22 mouse cellular contexts compared by ENCODE assay signal in the genomic region with DNA sequence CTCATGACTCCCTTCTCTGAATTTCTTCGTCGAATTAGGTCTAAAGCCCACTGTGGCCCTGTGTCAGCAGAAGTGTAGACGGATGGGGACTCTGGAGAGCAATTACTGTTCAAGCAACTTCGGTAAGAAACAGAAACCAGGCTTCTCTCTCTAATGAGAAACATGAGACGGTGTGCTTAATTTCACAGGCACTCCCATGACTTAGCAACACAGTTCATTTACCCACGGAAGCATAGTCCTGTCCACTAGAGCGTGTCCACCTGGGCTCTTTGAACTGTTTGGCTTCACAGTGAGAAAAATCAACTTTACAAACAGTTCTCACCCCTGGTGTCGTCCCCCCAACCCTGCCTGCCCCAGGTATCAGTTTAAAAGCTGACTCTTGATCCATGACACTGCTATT. TPM values are rescaled to one million over a fixed set of nuclear protein-coding genes. Genes with fewer than 3 reads are reported as not detected.
DNase-seq lines count a peak whose midpoint lies in the region; ATAC-seq and TF ChIP-seq lines count a peak whose summit lies in the region.
"Had no signal": no experiment of that assay in that cellular context is flagged by ENCODE, and none has a peak within 500 bp of the region (broad histone marks: within the 10 kb centered on the region; RNA-seq: fewer than 3 reads in every experiment).

No protein-coding gene starts in this region.

- ATAC-seq in hindbrain, embryonic 16.5 days: 0 out of 2 replicates have a peak, but pooled peaks have one; percentile 27
- ATAC-seq in hindbrain, postnatal 0 days: no peak
- no peak for ATAC-seq in limb, embryonic 14.5 days (ENCODE audit: low FRiP score, low read depth)
- ATAC-seq: inflammation-experienced regulatory T-cells, adult 6 months had no signal

- H3K9me3 ChIP-seq in hindbrain, embryonic 16.5 days (ENCODE audit: control insufficient read depth, low read length): no peaks in the 10 kb centered on the region
- H3K9me3 ChIP-seq in hindbrain, postnatal 0 days (ENCODE audit: low read length): no peaks in the 10 kb centered on the region
- no peaks in the 10 kb centered on the region for H3K9me3 ChIP-seq in limb, embryonic 14.5 days (ENCODE audit: control insufficient read depth, low read length)
- H3K9me3 ChIP-seq: limb, embryonic 15.5 days; midbrain, embryonic 12.5 days; neural tube, embryonic 12.5 days had no signal

- H3K4me3 ChIP-seq in hindbrain, embryonic 16.5 days (ENCODE audit: low read length): no peak overlapping the region
- H3K4me3 ChIP-seq in hindbrain, postnatal 0 days (ENCODE audit: low read length): no peak overlapping the region
- no peak overlapping the region for H3K4me3 ChIP-seq in limb, embryonic 14.5 days (replicated peaks; ENCODE audit: low read length)
- H3K4me3 ChIP-seq in layer of hippocampus, adult 2 months: no peak overlapping the region
- H3K4me3 ChIP-seq: left cerebral cortex, adult 2 months; limb, embryonic 15.5 days; midbrain, embryonic 12.5 days; neural tube, embryonic 12.5 days had no signal

- no peak for TF ChIP-seq POLR2A in limb, embryonic 14.5 days (IDR thresholded peaks at IDR 0.05; ENCODE audit: borderline replicate concordance, extremely low read depth, insufficient read depth, insufficient read length)

- TF ChIP-seq CTCF in hindbrain, postnatal 0 days (IDR thresholded peaks at IDR 0.05; ENCODE audit: low read depth): no peak
- TF ChIP-seq CTCF in layer of hippocampus, adult 2 months (conservative IDR thresholded peaks at IDR 0.05): no peak

- 64% methylated on average over 8 of the region's 8 CpGs for WGBS in hindbrain, embryonic 16.5 days
- 66% methylated on average over 8 of the region's 8 CpGs for WGBS in hindbrain, postnatal 0 days
- WGBS in limb, embryonic 14.5 days: 23% methylated on average over 8 of the region's 8 CpGs

- no peaks in the 10 kb centered on the region for H3K4me1 ChIP-seq in hindbrain, embryonic 16.5 days (ENCODE audit: control insufficient read depth, insufficient read depth, low read depth, low read length)
- H3K4me1 ChIP-seq in hindbrain, postnatal 0 days (ENCODE audit: insufficient read depth, low read length): no peaks in the 10 kb centered on the region
- peaks cover 15% of the 10 kb centered on the region for H3K4me1 ChIP-seq in limb, embryonic 14.5 days (ENCODE audit: control insufficient read depth, insufficient read depth, low read length)
- H3K4me1 ChIP-seq: midbrain, embryonic 12.5 days; neural tube, embryonic 12.5 days had no signal

- no peaks in the 10 kb centered on the region for H3K36me3 ChIP-seq in hindbrain, embryonic 16.5 days (ENCODE audit: control insufficient read depth, insufficient read depth, low read length)
- no peaks in the 10 kb centered on the region for H3K36me3 ChIP-seq in hindbrain, postnatal 0 days (ENCODE audit: insufficient read depth, low read length)
- H3K36me3 ChIP-seq in limb, embryonic 14.5 days (ENCODE audit: control insufficient read depth, insufficient read depth, low read length): no peaks in the 10 kb centered on the region
- H3K36me3 ChIP-seq: limb, embryonic 15.5 days; midbrain, embryonic 12.5 days; neural tube, embryonic 12.5 days had no signal

- no peak overlapping the region for H3K9ac ChIP-seq in hindbrain, embryonic 16.5 days (ENCODE audit: low read depth, low read length)
- H3K9ac ChIP-seq in hindbrain, postnatal 0 days (replicated peaks; ENCODE audit: low read length): no peak overlapping the region
- no peak overlapping the region for H3K9ac ChIP-seq in limb, embryonic 14.5 days (ENCODE audit: low read depth, low read length, severe bottlenecking)
- H3K9ac ChIP-seq: limb, embryonic 15.5 days; midbrain, embryonic 12.5 days; neural tube, embryonic 12.5 days had no signal

- no peak overlapping the region for H3K27ac ChIP-seq in hindbrain, embryonic 16.5 days (ENCODE audit: low read depth, low read length)
- H3K27ac ChIP-seq in hindbrain, postnatal 0 days: no peak overlapping the region
- H3K27ac ChIP-seq in limb, embryonic 14.5 days (replicated peaks; ENCODE audit: low read depth, low read length): no peak overlapping the region
- no peak overlapping the region for H3K27ac ChIP-seq in layer of hippocampus, adult 2 months
- H3K27ac ChIP-seq: left cerebral cortex, adult 2 months; limb, embryonic 15.5 days; midbrain, embryonic 12.5 days; neural tube, embryonic 12.5 days had no signal

- H3K27me3 ChIP-seq in hindbrain, embryonic 16.5 days (replicated peaks; ENCODE audit: control insufficient read depth, insufficient read depth, low read length): no peaks in the 10 kb centered on the region
- no peaks in the 10 kb centered on the region for H3K27me3 ChIP-seq in hindbrain, postnatal 0 days (ENCODE audit: insufficient read depth, low read length)
- no peaks in the 10 kb centered on the region for H3K27me3 ChIP-seq in limb, embryonic 14.5 days (ENCODE audit: control insufficient read depth, insufficient read depth, low read length)
- H3K27me3 ChIP-seq: limb, embryonic 15.5 days; midbrain, embryonic 12.5 days; neural tube, embryonic 12.5 days had no signal

- no peak overlapping the region for H3K4me2 ChIP-seq in hindbrain, embryonic 16.5 days (ENCODE audit: low read length)
- no peak overlapping the region for H3K4me2 ChIP-seq in hindbrain, postnatal 0 days (ENCODE audit: low read depth, low read length)
- H3K4me2 ChIP-seq in limb, embryonic 14.5 days (replicated peaks; ENCODE audit: low read depth, low read length, severe bottlenecking): peak overlapping the region; percentile 9; the same call in 1 of the 2 replicates
- H3K4me2 ChIP-seq: heart, embryonic 11.5 days; midbrain, embryonic 12.5 days; neural tube, embryonic 12.5 days had no signal

- DNase-seq in hindbrain, postnatal 0 days (ENCODE audit: low spot score): no peak
- peak; percentile 82 for DNase-seq in kidney, adult 9 months
- peak; percentile 43 to 63 for DNase-seq in kidney, postnatal 25 days
- DNase-seq in limb, embryonic 14.5 days (ENCODE audit: low spot score): no peak
- DNase-seq in layer of hippocampus, adult 2 months (ENCODE audit: low spot score in 2 of 2): no peak
- no peak for DNase-seq in spleen, postnatal 4 days (ENCODE audit: low spot score in 2 of 2)
- DNase-seq in gastrocnemius, postnatal 4 days (ENCODE audit: low spot score in 2 of 2): no peak
- DNase-seq: B cell, adult 2 months; cerebellum, adult 8-10 months; gastrocnemius, postnatal 36 days; heart, postnatal 10 days; layer of hippocampus, adult 9-11 months; lung, postnatal 10 days; right cerebral cortex, adult 18-20 months; thymus, postnatal 4 days had no signal

RNA-seq across cellular contexts. Expression of gene Pcolce2, which starts 55.4 kb away (rescaled TPM):
- polyA plus RNA-seq in hindbrain, embryonic 16.5 days (2015; fragmentation: Nextera tagmentation; extraction: Ambion mirVana): 1.8 and 2.2 TPM in 2 replicates
- total RNA-seq in hindbrain, postnatal 0 days (2014; rRNA removed): 2.4 and 2.6 TPM in 2 replicates
- 2.5 and 3.1 TPM in 2 replicates for polyA plus RNA-seq in hindbrain, postnatal 0 days (2015; fragmentation: Nextera tagmentation; extraction: Ambion mirVana)
- polyA plus RNA-seq in limb, embryonic 14.5 days (2012; rRNA removed): 6.3 and 6.8 TPM in 2 replicates
- polyA plus RNA-seq in limb, embryonic 14.5 days (2014; fragmentation: Nextera tagmentation; extraction: Ambion mirVana): 17.7 and 18.6 TPM in 2 replicates
- total RNA-seq in layer of hippocampus, adult 2 months (2021): 1 to 10 TPM; 2.9 to 3.0 TPM
- total RNA-seq in gastrocnemius, postnatal 4 days (2021): 1 to 10 TPM; 5.6 to 6.6 TPM

RNA-seq across cellular contexts. Expression of gene Trpc1, which starts 57.4 kb away (rescaled TPM):
- polyA plus RNA-seq in hindbrain, embryonic 16.5 days (2015; fragmentation: Nextera tagmentation; extraction: Ambion mirVana): 7.2 and 8.8 TPM in 2 replicates
- 22.9 and 23.2 TPM in 2 replicates for total RNA-seq in hindbrain, postnatal 0 days (2014; rRNA removed)
- 8.8 and 9.6 TPM in 2 replicates for polyA plus RNA-seq in hindbrain, postnatal 0 days (2015; fragmentation: Nextera tagmentation; extraction: Ambion mirVana)
- polyA plus RNA-seq in limb, embryonic 14.5 days (2012; rRNA removed): 3.4 and 3.6 TPM in 2 replicates
- 2.7 and 2.9 TPM in 2 replicates for polyA plus RNA-seq in limb, embryonic 14.5 days (2014; fragmentation: Nextera tagmentation; extraction: Ambion mirVana)
- 10 to 100 TPM; 45.2 to 49.2 TPM for total RNA-seq in layer of hippocampus, adult 2 months (2021)
- 1 to 10 TPM; 3.3 to 3.7 TPM for total RNA-seq in gastrocnemius, postnatal 4 days (2021)

Comparison
In these comparisons a context has a peak if more than half of its experiments do, and no peak if none do; other contexts are left out.
1. DNase-seq: peak in kidney, adult 9 months (single experiment) and kidney, postnatal 25 days (2 of 2); none in hindbrain, postnatal 0 days (single experiment), limb, embryonic 14.5 days (single experiment), layer of hippocampus, adult 2 months (0 of 2), spleen, postnatal 4 days (0 of 2) and gastrocnemius, postnatal 4 days (0 of 2).